Mouse (Mus musculus): ENCODE data around the gene Myo10. TPM values are rescaled to one million over a fixed set of nuclear protein-coding genes. Genes with fewer than 3 reads are reported as not detected.

The Myo10 gene
- 1 to 10 TPM; 1.9 to 2.1 TPM for total RNA-seq (2023)

GRCm38 (mm10) chr15:25622200-25622866, at the start of gene Myo10:
Gene Myo10, plus strand, starts transcription at chr15:25622525.

DNA sequence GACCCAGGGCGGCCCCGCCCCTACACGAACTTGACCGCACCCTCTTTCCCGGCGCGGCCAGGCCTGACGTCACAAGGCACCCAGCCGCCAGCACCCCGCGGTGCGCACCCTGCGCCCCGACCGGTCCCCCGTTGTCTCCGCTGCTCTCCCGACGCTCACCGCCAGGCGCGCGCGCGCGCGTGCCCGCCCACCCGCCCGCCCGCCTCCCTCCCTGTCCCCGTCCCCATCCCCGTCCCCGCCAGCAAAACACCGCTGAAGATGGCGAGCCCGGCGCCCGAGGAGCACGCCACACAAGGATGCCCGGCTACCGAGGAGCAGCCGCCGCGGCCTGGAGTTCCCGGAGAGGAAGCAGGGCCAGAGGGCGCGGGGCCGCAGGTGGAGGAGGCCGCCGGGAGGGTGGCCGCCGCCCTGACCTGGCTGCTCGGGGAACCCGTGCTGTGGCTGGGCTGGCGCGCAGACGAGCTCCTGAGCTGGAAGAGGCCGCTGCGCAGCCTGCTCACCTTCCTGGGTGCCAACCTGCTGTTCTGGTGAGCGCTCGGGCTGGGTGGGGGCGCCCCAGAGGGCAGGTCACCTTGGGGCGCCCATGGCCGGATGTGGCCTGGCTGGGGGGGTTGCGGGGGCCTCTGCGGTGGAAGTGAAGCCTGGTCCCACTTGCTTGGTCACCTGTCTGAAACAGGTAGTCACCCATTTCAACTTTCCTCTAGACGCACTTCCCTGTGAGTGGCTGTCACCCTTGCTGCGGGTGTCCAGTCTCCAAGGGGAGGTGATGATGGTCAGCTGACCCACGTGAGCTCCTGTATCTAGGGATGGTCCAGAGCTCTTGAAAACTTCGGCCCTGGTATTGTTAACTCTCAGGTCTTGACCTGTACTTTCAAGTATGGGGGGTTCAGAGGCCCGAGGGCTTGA, 221.0 kb downstream of the Myo10 start, which contains the start of gene Retreg1:
Gene Retreg1, plus strand, starts transcription at position 95 of the 906 bp plus-strand sequence.

Other genes with a start within 250 kb of the Myo10 start
- 10 to 100 TPM; 16.8 to 20.3 TPM for gene Basp1, start 208.8 kb upstream of the Myo10 start, total RNA-seq (2023)
- 10 to 100 TPM; 58.4 to 66.6 TPM for gene Retreg1, start 220.7 kb downstream of the Myo10 start, total RNA-seq (2023)